Mouse (Mus musculus): ENCODE data around the gene Vps18.
A peak's percentile ranks its signal among the peaks of the same experiment; 100 is the strongest.

The Vps18 gene

DNA sequence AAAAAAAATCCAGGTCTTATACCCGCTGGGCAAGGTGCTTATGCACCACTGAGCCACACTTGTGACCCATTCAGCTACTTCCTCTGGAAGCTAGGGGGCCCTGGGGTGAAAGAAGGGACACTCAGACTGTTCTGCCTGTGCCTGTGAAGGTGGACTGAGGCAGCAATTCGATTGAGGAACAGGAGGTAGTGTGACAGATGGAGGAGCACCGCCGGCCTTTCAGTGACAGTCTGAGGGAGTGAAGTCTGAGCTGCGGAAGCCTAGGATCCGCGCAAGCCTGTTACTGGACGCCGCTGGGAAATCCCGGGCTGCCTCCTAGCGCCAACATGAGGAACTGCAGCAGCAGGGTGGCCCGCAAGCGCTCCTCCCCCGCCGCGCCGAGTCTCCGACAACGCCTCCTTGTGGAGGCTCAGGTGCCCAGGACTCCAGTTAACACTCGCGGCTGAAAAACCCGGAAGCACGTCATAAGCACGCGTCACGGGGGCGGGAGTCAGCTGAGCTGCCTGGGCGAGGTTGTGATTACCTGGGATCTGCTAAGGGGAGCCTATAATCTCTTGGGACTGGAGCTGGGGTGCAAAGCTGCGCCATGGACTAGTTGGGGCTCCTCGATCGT, at the start of gene Vps18:
Gene Vps18 (plus strand): TSS at position 471 of the 613 bp plus-strand sequence.
- peak; percentile 97 to 99 for DNase-seq

DNA sequence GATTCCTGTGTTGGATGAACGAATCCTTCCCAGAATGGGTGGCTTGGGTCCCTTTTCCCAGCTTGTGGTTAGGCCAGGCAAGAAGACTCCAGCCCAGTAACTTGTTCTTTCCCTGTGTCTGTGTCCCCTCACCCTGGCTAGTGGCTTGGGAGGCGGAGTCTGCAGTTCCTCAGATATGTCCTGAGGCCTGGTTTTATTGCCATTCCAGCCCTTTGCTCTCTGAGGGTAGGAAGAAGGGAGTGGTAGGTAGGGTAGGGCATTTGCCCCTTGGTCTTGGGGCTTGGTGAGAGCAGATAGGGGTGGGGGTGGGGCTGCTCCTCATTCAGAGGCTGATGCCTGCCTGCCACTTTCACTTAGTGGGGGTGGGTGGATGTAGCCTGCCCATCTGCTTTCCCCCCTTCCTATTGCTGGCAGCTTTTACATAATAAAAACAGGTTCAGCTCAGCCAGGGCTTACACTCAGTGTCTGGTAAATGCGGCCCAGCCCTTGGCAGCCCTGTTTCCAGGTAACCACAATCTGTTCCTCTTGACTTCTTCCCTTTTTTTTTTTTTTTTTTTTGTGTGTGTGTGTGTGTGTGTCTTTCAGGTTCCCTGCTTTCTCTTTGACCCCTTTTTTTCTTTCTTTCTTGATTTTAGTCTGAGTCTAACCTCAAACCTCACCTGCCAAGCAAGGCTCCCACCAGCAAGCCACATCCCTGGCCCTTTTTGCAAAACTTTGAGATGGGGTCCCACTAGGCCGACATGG, 48.3 kb upstream of the Vps18 start:
- no peak for DNase-seq

DNA sequence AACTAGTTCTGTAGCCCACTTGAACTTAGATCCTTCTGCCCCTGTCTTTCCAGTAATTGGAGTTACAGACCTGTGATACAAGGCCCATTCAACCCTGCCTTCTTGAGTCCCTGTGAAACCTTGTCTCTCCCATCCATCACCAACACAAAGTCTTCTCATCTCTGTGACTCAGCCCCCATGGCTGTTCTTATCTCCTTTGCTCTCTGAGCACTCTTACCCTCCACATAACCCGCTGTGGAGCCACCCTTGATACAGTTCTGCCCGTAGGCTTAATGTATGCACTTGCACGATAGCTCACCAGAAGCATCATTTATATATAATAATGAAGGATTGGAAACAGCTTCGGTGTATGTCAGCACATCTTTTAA, 47.7 kb upstream of the Vps18 start:
- no peak for DNase-seq

DNA sequence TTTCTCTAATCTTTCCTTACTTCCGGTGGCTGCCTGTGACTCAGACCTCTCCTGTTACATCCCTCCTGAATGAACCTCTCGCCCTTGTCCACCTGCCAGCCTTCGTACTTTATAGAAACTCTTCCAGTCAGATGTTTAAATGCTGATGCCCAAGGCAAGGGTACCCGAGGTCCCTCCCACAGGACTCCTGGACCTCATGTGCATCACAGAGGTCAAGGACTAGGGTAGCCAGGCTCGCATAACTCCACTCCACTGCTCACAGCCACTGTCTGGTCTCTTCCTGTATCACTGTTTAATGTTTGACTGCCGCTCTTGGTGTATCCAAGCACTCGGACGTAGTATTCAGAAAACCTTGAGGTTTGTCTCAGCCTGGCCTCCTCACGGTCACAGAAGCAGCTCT, 46.0 kb upstream of the Vps18 start:
- no peak for DNase-seq

DNA sequence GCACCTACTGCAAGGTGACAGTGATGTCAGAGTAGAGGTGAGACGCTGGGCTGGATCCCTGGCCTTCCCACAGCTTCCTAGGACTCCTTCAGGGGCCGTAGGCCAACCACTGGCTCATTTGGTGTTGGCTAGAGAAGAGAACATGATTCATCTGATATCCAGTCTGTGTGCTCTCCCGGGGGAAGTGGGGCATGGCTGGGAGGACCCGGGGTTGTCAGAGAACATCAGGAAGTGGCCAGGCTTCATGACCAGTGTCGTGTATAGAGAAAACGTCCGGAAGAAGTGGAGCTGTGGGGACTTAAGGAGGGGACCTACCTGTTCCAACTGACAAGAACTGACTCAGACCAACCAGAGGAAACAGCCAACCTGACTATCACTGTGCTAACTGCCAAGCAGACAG, 43.3 kb upstream of the Vps18 start:
- no peak for DNase-seq

DNA sequence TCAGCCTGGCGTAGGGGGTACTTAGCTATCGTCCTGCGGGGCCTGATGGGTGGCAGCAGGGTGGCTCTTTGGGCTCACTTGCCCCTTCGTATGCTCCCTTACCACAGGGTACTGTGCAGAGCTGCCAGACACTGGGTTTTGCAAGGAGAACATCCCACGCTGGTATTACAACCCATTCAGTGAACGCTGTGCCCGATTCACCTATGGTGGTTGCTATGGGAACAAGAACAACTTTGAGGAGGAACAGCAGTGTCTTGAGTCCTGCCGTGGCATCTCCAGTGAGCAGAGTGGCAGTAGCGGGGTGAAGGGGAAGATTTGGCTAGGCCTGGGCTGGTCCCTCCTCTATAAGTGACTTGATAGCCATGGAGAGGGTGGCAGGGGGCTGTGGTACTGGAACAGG, 40.6 kb upstream of the Vps18 start:
- no peak for DNase-seq

DNA sequence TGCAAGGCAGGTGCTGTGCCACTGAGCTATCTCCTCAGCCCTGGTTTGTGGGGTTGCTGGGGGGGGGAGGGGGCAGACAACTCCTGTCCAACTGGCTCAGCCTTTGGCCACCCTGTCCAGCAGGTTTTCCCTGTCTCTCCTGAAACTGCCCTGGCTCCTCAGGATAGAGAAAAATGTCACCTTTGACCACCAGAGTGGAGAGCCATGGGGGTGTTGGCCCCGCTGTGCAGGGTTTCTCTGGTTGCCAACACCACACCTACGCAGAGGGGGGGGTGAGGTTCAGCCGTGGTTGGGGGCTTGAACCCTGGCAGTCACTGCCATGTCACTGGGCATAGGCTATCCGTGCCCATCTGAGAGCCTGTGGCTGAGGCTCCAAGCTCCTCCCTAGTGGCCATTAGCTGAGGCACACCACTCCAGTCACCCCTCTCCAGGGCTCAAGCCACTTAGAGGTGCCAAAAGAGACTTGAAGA, 38.9 kb upstream of the Vps18 start:
- DNase-seq: peak; percentile 39 to 57

DNA sequence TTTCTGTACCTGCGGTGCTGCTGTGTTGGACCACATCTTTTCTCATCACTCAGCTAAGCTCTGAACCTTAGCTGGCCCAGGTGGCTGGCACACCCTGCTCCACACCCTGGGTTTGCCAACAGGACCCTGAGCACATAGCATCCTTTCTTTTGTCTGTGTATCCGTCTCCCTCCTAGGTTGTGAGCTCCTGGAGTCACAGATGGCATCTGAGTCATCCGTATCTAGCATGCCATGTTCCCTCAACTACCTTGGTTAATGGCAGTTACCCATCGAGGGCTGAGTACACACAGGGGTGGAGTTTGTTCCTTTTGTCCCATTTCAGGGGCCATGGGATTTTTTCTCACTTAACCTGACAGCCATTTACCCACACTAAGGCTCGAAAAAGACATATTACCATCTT, 38.2 kb upstream of the Vps18 start:
- no peak for DNase-seq

DNA sequence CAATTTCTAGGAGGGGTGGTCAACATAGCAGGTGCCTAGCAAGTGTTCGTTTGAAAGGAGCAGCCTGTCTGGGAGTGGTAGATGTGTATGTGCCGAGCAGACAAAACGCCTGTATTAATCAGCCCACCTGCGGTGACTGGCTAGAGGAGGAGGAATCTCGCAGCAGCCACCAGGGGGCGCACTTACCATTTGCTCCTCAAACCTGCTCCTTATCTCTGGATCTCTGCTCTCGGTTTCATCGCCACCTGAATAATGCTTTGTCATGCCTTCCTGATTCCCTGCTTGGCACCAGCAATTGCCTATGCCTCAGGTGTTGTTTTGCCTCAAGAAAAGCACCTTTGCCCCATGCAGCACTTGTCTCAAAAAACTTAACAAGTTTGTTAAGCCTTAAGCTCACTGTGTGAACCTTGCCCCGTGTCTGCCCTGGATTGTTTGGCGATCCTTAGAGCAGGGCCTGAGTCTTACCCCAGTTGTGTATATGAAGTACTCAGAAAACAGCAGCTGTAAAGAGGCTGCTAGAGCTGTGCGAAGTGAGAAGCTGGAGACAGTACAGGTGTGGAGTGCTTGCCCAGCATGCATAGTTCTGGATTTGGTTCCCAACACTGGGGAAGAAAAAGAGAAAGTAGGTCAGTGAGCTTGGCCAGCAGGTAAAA, 37.6 kb upstream of the Vps18 start:
- peak; percentile 82 to 90 for DNase-seq

DNA sequence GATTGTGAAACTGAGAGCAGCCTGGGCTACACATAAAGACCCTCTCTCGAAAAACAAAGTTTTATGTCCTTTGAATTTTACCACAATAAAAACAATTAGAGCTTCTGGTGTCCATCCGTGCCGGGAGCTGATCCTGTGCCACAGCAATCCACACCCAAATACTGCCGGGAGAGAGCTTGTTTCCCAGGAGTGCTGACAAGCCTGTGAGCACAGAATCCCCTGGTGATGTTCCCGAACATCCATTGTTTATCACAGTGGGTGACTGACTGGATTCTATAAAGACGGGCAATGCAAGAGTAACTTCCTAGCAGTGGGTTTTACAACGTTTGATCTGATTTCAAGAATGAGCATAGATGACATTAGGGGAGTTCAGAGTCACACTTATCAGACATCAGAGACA, 33.6 kb upstream of the Vps18 start:
- no peak for DNase-seq

DNA sequence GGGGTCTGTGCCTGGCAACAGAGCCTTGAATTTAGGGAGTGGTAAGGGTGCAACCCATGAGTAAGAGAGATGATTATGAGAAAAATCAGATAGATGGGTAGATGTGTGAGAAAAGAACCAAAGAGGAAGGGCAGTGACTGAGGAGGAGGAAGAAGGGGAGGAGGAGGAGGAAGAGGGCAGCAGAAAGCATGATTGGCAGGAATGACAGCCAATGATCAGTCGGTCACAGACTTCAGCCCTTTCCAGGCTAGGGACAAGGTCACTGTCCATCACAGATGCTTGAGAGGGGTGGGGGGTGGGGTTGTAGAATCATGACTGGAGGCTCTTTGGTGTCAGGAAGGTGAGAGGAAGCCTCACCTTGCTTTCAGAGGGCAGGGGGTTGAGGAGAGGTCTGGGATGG, 28.0 kb upstream of the Vps18 start:
- DNase-seq: no peak

DNA sequence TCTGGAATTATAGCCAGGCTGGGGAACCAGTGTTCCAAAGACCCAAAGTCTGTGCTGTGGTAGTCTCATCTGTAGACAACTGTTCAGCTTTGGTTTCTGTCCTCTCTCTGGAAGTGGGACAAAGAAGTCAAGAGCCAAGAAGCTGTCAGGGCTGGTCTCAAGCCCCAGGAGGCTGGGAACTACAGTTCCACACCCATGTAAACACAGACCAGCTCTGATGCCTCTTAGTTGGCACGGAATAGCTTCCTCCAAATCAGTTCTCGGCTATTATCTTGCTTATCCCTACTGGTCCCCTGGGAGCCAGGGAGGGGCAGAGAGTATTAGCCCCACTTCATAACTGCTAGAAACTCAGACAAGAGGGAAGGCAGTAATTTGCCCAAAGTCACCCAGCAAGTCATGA, 27.2 kb upstream of the Vps18 start:
- peak in 1 of 2 experiments; percentile 55 for DNase-seq

DNA sequence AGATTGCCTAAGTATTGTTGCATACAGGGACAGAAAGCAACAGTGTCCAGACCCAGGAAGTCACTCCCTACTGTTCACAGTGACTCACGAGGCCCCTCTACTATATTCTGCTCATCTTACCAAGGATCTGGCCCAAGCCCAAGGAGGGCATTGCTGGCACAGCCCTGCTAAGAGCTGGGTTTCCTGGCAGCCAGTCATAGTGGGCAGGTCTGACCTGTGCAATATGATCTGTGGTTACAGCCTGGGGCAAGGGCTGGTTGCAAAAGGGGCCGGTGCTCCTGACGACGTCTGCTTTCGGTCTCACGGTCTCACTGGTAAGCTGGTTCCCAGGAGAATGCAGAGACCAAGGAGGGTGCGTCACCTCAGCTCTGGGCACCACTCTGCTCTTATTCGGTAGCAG, 25.6 kb upstream of the Vps18 start:
- peak; percentile 81 to 84 for DNase-seq

DNA sequence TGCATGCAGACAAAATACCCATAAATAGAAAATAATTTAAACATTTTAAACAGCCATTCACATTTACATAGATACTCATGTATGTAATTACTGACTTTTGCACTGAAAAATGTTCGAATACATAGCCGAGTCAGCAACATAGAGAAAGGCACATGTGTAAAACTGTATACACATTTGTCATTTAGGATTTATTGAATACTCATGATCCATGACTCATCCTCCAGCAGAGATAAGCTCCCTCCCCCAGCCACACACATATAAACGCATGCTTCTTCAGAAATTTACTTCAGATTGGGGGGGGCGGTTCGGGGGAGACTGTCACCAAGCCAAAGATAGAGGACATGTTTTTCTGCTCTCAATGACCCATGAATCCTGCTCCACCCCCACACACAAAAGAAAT, 24.7 kb upstream of the Vps18 start:
- DNase-seq: no peak

DNA sequence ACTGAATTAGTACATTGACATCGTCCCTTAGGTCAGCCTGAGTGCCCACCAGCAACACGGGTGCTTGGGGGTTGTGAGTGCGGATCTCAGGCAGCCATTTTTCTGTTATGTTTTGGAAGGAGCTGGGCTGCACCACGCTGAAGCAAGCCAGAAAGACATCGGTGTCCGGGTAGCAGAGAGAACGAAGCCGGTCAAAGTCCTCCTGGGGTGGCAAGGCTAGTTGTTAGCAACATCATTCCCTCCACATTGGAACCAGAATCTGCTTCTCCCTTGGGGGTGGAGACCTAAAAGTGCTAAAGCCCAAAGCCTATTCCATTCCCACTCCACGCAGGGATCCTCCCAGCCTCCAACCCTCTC, 18.3 kb upstream of the Vps18 start:
- no peak for DNase-seq

DNA sequence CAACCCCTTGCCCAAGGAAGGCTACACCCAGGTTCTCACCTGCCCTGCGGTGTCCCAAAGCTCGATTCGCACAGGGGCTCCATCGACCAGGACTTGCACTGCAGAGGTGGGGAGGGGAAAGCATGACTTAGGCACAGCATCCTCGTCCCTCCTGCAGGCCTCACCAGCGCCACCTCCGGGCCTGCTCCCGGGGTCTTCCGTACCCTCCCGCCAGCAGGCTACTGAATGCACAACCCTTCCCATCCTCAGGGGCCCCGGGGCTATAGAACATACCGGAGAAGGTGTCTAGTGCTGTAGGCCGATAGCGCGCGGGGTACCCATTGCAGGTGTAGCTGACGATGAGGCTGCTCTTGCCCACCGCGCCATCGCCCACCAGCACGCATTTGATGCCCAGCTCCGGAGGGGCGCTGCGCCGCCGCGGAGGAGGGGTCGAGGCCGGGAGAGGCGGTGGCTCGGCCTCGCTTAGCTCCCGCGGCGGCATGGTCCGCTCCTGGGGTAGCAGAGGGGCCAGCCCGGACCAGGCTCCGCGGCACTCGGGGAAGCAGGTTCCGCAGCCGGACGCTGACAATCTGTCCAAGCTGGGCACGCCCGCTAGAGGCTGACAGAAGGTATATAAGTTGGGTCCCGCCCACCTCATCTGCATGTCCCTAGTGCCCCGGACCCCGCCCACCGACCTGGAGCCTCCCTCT, 17.8 kb upstream of the Vps18 start, which contains the start of gene Rhov:
Gene Rhov (minus strand): TSS at position 630 of the 689 bp plus-strand sequence.
- DNase-seq: peak; percentile 81

DNA sequence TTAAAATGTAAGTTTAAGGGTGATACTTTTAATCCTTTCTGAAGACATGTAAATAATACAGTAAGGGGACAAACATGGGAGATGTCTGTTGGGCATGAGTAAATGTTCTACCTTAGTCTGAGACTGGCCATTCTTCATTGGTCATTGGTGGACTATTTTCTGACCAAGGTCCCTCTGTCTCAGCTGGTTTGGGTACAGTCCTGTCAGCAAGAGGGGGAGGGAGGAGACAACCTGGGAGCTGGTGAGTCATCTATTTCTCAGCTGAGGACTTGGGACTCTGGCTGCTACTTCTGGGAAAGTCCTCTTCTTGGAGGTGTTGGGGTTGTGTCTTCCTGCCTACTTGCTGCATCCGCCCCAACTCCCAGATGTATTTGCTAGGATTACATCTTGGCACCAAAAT, 14.4 kb upstream of the Vps18 start:
- DNase-seq: no peak

DNA sequence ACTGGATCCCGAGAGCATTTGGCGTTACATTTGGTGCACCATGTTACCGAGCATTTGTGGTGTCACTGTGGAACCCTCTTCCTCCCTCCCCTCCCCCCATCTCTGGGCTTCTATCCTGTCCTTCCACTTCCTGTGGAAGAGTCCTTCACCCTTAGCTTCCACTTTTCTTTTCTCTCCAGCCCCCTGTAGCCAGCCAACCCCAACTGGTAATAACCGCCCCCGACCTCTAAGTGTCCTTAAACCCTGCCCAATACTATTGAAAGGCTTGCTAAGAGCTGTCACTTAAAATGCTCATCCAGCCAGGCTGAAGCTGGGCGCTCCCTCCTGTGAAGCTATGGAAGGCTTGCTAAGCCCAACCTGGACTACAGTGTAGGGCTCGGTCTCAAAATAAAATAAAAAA, 11.6 kb upstream of the Vps18 start:
- DNase-seq: no peak

DNA sequence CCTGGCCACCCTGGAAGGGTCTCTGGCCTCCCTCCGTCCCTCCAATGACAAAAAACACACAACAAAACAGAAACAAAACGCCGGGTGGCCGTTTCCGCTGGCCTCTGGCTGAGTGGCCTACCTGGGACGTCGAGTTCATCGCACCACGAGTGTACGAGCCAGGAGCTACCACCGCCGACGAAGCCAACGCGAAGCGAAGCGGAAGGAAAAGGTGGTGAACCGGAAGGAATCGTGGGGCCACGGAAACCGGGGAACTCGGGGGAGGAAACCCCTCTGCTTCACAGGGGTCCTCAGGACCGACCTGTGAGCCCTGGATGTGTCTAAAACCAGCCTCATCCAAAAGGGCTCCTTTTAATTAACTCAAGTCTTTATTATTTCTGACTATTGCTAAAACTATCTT, 10.7 kb upstream of the Vps18 start:
- DNase-seq: no peak

DNA sequence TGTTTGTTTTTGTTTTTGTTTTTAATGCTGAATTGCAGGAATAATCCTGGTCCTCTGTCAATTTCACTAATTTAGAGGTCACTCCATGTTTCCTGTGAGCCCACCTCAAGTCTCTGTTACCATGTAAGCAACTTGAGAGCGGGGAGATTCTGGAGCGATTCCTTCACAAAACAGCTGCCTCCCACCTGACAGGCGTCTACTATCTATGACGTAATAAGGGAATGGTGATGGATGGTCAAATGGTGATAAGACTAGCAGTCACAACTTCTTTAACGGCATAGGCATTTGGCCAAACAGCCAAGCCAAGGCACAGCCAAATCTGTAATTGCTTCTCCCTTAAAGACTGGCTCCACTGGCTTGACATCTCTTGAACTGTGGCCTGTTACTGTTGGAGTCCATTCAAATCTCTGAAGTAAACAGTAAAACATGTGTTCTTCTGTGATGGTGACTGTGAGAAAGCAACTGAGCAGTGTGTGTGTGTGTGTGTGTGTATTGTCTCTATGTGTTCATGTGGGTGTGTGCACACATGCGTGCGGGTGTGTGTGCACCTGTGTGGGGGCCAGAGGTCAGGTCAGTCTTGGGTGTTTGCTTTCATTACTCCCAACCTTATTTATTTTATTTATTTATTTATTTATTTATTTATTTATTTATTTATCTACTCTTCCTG, 6.5 kb upstream of the Vps18 start:
- DNase-seq: no peak

DNA sequence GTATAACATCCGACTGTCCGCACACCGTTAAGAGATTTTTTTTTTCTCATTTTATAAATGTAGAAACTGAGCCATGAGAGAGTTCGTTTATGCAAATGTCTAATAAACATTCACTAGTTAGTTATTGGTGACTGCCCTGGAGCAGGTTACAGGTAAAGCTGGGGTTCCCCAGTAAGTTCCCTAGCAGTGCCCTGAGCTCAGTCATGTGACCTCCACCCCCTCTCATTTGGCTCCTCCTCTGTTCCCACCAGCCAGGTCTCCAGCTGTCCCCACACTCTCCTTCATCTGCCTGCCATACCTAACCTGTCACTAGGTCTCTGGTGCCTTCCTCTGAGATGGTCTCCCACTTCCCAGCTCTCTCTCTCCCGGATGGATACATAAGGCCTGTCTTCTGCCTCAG, 1.2 kb upstream of the Vps18 start:
- DNase-seq: peak in 1 of 2 experiments; percentile 10

DNA sequence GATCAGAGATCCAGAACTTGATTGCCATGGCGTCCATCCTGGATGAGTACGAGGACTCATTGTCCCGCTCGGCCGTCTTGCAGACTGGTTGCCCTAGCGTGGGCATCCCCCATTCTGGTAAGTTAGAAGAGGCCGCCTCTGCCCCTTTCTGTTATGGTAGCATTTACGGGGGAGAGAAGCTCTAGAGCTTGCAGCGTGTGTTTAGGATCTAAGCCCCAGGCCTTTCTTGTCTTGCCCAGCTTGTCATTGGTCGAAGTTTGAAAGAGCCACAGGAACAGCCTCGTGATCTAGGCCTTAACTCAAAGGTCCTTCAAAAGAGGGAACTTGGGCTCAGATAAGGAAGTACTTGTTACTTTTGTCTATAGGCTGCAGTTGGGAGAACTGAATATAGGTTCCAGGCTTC, 475 bp downstream of the Vps18 start:
- peak in 1 of 2 experiments; percentile 33 for DNase-seq

DNA sequence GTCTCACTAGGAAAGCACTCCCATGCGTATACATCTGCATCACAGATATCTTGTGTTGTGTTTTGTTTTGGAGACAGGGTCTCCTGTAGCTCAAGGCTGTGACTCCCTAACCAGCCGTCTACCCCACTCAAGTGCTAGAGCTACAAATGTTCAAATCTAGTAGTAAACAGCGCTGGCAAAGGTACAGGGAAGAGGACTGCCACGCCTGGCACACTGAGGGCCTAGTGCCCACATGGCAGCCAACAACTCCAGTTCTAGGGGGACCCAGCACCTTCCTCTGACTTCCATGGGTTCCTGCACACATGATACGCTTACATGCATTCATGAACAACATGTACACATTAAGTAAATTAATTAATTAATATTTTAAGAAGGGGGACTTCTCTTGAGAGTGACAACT, 3.7 kb downstream of the Vps18 start:
- DNase-seq: no peak
